Mouse (Mus musculus): ENCODE measurements around the gene Epb41l3. TPM values are rescaled to one million over a fixed set of nuclear protein-coding genes. Genes with fewer than 3 reads are reported as not detected.

The Epb41l3 gene
- not detected in 2 replicates for total RNA-seq (2012; rRNA removed)
- polyA plus RNA-seq (2012; ENCODE audit: insufficient read depth in 1 of 2, insufficient read length in 2 of 2, low read depth in 1 of 2, low replicate concordance in 2 of 2, missing spikeins in 1 of 2), result not detected

DNA sequence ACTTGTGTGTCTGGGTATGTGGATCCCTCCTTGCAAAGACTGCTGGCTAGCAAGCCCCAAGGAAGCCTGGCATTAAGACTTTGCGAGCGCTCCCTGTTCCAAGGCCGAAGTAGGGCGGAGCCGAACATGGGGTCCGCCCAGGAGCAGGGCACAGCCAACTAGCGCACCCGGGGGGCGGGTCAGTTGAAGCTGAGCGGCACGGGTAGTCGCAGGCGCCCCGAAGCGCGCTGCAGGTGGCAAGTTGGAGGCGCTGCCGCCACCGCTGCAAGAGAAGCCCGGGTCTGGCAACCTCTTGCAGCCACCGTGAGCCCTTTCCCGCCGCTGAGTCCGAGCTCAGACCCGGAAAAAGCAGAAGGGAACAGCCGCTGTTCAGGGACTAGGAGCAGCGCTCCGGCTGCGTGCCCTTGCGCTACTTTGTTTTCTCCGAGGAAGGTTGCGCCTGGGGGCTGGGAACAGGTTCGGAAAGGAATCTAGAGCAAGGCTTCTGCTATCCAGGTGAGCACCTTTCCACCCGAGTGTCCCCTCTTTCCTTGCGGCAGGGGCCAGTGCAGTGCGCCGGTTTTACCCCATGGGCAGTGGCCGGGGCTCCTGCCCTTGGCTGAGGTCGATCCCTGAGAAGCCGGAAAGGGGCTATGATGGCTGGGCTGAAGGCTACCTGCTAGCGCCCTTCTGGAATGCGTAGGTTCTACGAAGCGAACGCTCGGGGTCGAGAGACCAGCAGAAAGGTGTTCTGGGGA is at the start of gene Epb41l3:
Epb41l3 (plus strand) TSS at position 183 of the 737 bp plus-strand sequence.
- no peak within 1 kb of the TSS for H3K9ac ChIP-seq (ENCODE audit: control insufficient read depth, low read depth, low read length, poor library complexity, severe bottlenecking)
- H3K4me1 ChIP-seq (ENCODE audit: control insufficient read depth in 1 of 2, insufficient read depth in 2 of 2, low read length in 2 of 2), result no peaks in the 10 kb centered on the region
- H3K27ac ChIP-seq (ENCODE audit: control insufficient read depth, low read depth, low read length), result no peak within 1 kb of the TSS
- H3K27me3 ChIP-seq (ENCODE audit: control insufficient read depth in 1 of 2, insufficient read depth in 2 of 2, low read length in 2 of 2), result no peaks in the 10 kb centered on the region
- no peak for TF ChIP-seq ETS1 (IDR thresholded peaks at IDR 0.05; ENCODE audit: low read depth, low read length)
- H3K9me3 ChIP-seq (replicated peaks; ENCODE audit: insufficient read depth, low read length), result no peaks in the 10 kb centered on the region
- no peaks in the 10 kb centered on the region for H3K36me3 ChIP-seq (ENCODE audit: control insufficient read depth in 1 of 2, insufficient read depth in 2 of 2, low read length in 2 of 2)
- no peak for DNase-seq (ENCODE audit: low read depth, low spot score)
- no peaks in the 10 kb centered on the region for H3K79me2 ChIP-seq (ENCODE audit: control insufficient read depth, insufficient read depth, low read length, poor library complexity)
- H3K4me3 ChIP-seq (ENCODE audit: control insufficient read depth in 1 of 2, insufficient read depth in 1 of 2, low read depth in 2 of 2, low read length in 2 of 2), result no peak within 1 kb of the TSS

DNA sequence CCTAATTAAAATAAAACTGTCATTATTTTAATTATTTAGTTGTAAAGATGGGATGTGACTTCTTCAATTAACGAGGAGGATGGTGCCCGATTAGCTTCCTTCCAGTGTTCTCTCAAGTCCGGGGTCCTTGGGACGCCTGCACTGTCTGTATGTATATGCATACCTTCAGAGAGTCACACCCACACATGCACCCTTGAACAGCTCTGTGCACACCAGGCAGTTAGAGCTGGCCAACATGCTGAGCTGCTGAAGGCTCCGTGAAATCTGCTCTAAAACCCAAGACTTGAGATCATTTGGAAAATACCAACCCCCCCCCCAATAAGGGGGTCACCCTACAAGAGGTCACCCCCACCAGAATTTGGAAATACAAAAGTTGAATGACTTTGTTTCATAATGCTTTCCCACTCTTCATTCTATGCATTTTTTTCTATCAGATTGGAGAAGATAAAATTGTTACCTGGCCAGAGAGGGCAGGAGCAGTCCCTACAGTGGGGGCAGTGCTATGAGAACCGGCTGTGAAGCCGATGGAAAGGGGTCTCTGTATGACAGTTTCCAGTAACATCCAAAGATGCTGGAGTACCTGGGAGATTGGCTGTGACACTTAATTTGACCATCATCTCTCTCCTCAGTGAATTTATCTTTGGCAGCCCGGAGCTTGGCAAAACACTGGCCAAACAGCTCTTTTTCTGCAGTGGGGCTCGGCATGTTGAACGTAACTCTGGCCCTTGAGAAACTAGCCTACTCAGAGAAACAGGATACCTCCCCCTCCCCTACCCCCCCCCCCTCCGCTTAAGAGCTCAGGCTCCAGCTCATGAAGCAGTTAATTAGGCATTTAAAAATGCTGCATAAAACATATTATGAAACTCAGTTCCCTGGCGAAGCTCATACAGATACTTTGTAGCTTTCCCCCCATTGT is 36.5 kb upstream of the Epb41l3 start:
- no peaks in the 10 kb centered on the region for H3K79me2 ChIP-seq (ENCODE audit: control insufficient read depth, insufficient read depth, low read length, poor library complexity)
- H3K4me3 ChIP-seq (ENCODE audit: control insufficient read depth in 1 of 2, insufficient read depth in 1 of 2, low read depth in 2 of 2, low read length in 2 of 2), result no peak overlapping the region
- no peaks in the 10 kb centered on the region for H3K36me3 ChIP-seq (ENCODE audit: control insufficient read depth in 1 of 2, insufficient read depth in 2 of 2, low read length in 2 of 2)
- H3K27ac ChIP-seq (ENCODE audit: control insufficient read depth, low read depth, low read length), result no peak overlapping the region
- no peaks in the 10 kb centered on the region for H3K27me3 ChIP-seq (ENCODE audit: control insufficient read depth in 1 of 2, insufficient read depth in 2 of 2, low read length in 2 of 2)
- no peaks in the 10 kb centered on the region for H3K9me3 ChIP-seq (replicated peaks; ENCODE audit: insufficient read depth, low read length)
- no peak overlapping the region for H3K9ac ChIP-seq (ENCODE audit: control insufficient read depth, low read depth, low read length, poor library complexity, severe bottlenecking)
- TF ChIP-seq ZC3H11A (IDR thresholded peaks at IDR 0.05; ENCODE audit: low read depth, low read length), result no peak
- no peak for TF ChIP-seq ELF1 (IDR thresholded peaks at IDR 0.05; ENCODE audit: low read depth, low read length)
- TF ChIP-seq MAFK (IDR thresholded peaks at IDR 0.05; ENCODE audit: borderline replicate concordance, low read depth, low read length), result no peak
- TF ChIP-seq TBP (IDR thresholded peaks at IDR 0.05; ENCODE audit: low read depth, low read length), result no peak
- TF ChIP-seq CTCF (IDR thresholded peaks at IDR 0.05 in 2 of 3, conservative IDR thresholded peaks at IDR 0.05 in 1 of 3; ENCODE audit: control insufficient read depth in 1 of 3, insufficient read depth in 1 of 3, low read depth in 2 of 3, low read length in 3 of 3, poor library complexity in 1 of 3, severe bottlenecking in 1 of 3), result no peak
- no peaks in the 10 kb centered on the region for H3K4me1 ChIP-seq (ENCODE audit: control insufficient read depth in 1 of 2, insufficient read depth in 2 of 2, low read length in 2 of 2)
- no peak for DNase-seq (ENCODE audit: low read depth, low spot score)

DNA sequence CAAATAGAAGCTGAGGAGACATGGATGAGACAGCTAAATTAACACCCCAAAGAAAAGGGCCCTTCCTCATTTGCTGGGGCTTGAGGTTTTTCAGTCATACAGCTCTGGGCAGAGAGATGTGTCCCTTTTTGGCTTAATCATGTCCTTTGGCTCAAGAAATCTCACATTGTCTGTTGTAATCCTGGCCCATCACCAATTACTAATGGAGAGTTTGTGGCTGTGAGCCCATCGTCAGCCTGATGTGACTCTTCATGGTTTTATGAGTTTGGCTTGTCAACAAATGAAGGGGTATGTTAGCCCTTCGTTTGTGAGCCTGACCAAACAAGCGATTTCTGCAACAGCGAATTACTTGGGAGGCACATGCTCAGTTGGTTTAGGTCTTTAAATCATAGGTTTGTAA is 34.0 kb upstream of the Epb41l3 start:
- no peak for TF ChIP-seq CTCF (IDR thresholded peaks at IDR 0.05 in 2 of 3, conservative IDR thresholded peaks at IDR 0.05 in 1 of 3; ENCODE audit: control insufficient read depth in 1 of 3, insufficient read depth in 1 of 3, low read depth in 2 of 3, low read length in 3 of 3, poor library complexity in 1 of 3, severe bottlenecking in 1 of 3)
- no peak for TF ChIP-seq SMC3 (IDR thresholded peaks at IDR 0.05; ENCODE audit: low read depth, low read length)
- TF ChIP-seq ZNF384 (IDR thresholded peaks at IDR 0.05; ENCODE audit: low read depth, low read length), result no peak
- no peak for TF ChIP-seq JUND (IDR thresholded peaks at IDR 0.05; ENCODE audit: low read depth, low read length)
- TF ChIP-seq GATA1 (IDR thresholded peaks at IDR 0.05; ENCODE audit: low read depth, low read length), result no peak
- TF ChIP-seq GABPA (IDR thresholded peaks at IDR 0.05; ENCODE audit: low read depth, low read length), result no peak
- no peak for DNase-seq (ENCODE audit: low read depth, low spot score)
- Histone ChIP-seq H3K9ac (ENCODE audit: control insufficient read depth, low read depth, low read length, poor library complexity, severe bottlenecking) (no peak overlapping the region), H3K9me3 (replicated peaks; ENCODE audit: insufficient read depth, low read length) (no peaks in the 10 kb centered on the region), H3K27me3 (ENCODE audit: control insufficient read depth in 1 of 2, insufficient read depth in 2 of 2, low read length in 2 of 2) (no peaks in the 10 kb centered on the region), H3K4me3 (ENCODE audit: control insufficient read depth in 1 of 2, insufficient read depth in 1 of 2, low read depth in 2 of 2, low read length in 2 of 2) (no peak overlapping the region), H3K27ac (ENCODE audit: control insufficient read depth, low read depth, low read length) (no peak overlapping the region), H3K4me1 (ENCODE audit: control insufficient read depth in 1 of 2, insufficient read depth in 2 of 2, low read length in 2 of 2) (no peaks in the 10 kb centered on the region), H3K79me2 (ENCODE audit: control insufficient read depth, insufficient read depth, low read length, poor library complexity) (no peaks in the 10 kb centered on the region), H3K36me3 (ENCODE audit: control insufficient read depth in 1 of 2, insufficient read depth in 2 of 2, low read length in 2 of 2) (no peaks in the 10 kb centered on the region)

All from MEL (cell line).